Mouse (Mus musculus) T-cell, adult 66 days (primary cell): ENCODE measurements around the gene Cdh23. TPM values are rescaled to one million over a fixed set of nuclear protein-coding genes. Genes with fewer than 3 reads are reported as not detected.

Experiments used
- total RNA-seq, 2 experiments: library from RNA; stranded (reverse); gene quantifications; 3 replicates in 1 of 2; 4 replicates in 1 of 2; pipeline ENCODE4 v1.2.4; 2023

The Cdh23 gene
- 1 to 10 TPM; 4.5 TPM for total RNA-seq

DNA sequence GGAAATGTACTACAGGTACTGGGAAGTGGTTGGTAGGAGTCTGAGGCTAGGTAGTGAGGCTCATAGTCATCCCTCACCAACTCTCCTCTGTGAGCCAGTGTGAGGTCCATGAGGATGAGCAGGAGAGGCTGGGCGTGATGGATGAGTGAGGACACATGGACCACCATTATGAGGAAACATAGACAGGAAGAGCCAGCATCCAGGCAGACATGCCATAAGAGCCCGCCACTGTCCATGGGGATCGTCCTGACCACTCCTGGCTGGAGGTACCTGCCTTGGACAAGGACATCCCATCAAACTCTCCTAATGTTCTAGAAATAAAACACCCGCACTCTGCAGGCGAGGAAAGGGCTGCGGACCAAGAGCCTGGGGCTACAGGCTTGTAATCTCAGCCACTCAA is at the start of gene Cdh23:
TSS of gene Cdh23 (minus strand) at position 101 of the 400 bp plus-strand sequence.

DNA sequence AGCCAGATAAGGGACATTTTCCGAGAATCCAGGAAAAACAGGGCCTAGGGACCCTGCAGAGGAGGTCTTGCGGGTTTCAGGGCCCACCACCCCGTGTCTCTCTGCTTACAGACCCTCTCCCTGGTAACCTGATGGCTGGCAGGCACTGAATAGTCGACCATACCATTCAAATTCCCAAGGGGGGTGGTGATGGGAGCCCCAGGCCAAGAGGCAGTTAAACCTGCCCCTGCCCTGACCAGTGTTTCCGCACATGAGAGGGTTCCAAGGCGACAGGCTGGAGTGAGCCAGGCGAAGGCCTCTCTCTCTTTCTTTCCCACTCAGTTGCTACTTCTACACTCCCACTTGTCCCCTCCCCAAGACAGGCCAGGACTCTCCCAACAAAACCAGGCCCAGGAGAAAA is 296.8 kb downstream of the Cdh23 start, which contains the start of gene Gm17455:
TSS of gene Gm17455 (plus strand) at position 278 of the 400 bp plus-strand sequence.

DNA sequence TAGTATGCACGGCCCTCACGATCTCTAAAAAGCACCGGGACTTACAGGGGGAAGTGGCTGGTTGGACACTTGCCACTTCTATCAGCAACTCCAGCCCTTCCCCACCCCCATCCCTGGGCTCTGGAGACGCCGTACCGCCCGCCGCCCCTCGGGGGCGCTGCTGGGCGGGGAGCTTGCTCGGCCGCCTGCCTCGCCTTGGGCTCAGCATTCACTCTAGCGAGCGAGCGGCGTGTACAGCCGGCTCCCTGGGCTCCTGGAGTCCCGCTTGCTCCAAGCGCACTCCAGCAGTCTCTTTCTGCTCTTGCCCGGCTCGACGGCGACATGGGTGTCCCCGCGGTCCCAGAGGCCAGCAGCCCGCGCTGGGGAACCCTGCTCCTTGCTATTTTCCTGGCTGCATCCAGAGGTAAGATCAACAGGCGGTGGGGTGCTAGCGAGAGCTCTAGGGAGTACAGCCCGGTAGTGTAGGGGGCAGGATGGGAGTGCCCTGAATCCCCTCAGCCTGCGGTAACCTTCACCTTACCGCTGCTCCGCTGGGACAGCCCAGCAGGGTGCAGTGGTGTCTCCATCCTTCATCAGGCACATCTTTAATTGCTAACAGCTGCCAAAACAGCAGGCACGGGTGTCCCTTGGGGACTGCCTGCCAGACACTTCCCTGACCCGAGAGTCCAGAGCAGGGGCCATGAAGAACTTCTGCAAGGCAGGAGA is 349.4 kb downstream of the Cdh23 start, which contains the start of gene Vsir:
TSS of gene Vsir (plus strand) at position 151 of the 705 bp plus-strand sequence.

DNA sequence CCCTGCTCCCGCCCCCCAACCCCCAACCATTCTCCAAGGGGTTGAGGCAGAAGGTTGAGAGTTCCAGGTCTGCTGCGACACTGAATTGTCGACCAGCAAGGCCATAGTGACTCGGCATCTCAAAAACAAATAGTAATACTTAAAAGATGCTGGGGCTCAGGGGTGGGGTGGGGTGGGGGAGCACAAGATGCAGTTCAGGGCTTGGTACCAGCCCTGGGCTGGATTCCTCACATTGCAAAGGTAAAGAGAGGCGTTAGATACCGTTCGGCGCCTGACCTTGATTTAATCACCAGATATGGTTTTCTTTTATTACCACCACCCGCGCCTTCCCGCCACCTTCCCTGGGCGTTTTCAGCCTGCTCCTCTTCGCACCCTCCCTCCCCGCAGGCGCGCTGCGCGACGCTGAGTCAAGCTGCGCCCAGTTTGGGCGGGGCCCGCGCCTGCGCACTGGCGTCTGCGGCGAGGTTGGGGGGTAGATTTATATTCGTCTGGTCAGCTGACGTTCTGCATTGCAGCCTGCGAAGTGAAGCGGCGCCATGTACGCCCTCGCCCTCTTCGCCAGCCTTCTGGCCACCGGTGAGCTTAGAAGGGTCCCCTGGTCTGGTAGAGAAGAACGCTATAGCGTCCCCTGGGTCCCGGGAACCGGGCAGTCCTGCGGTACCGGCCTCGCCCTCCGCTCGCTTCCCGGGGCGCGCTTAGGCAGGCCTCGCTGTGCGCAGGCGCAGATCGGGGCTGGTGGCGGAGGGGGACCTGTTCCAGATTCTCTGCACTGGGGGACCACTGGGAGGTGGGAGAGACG is 418.9 kb downstream of the Cdh23 start, which contains the start of gene Psap:
TSS of gene Psap (plus strand) at position 421 of the 799 bp plus-strand sequence.

Other genes with a start within 250 kb of the Cdh23 start
- 10 to 100 TPM; 23.4 to 23.9 TPM for gene Slc29a3, start 56.3 kb upstream of the Cdh23 start, total RNA-seq
- under 1 TPM in 1 of 2 experiments, not detected in 1; 0.15 TPM for gene Unc5b, start 135.1 kb upstream of the Cdh23 start, total RNA-seq